Mouse (Mus musculus): ENCODE measurements around the gene Phf1. TPM values are rescaled to one million over a fixed set of nuclear protein-coding genes. Genes with fewer than 3 reads are reported as not detected.
A peak's percentile ranks its signal among the peaks of the same experiment; 100 is the strongest.
"Not testable (repeated sequence)": the region's sequence is repeated elsewhere in the genome, so short reads cannot be mapped to it uniquely, and the experiment has no call there.

The Phf1 gene
- total and polyA plus RNA-seq, 2 experiments from 2014 or later: 32.8 to 53.5 TPM

DNA sequence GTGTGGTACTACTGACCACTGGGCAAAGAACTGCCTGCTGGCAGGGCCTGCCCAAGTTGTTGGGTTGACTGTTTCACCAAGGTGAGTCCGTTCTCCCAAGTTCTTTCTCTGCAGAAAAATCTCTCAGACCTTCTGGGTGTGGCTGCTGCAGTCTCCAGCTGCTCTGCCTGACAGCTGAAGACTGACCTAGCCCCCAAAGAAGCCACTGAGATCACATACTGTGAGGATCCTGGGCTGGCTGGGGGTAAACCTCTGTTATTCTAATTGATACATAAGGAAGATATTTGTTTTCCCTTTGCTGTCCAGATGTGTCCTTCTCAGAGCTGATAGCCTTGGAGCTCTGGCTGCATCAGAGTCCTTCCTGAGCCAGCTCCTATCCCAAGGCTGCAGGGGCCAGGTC, 17.6 kb upstream of the Phf1 start:
- H3K9me3 ChIP-seq (ENCODE audit: low read length): no peaks in the 10 kb centered on the region
- no peaks in the 10 kb centered on the region for H3K27me3 ChIP-seq (ENCODE audit: insufficient read depth, low read length)
- H3K4me1 ChIP-seq (ENCODE audit: insufficient read depth, low read length): no peaks in the 10 kb centered on the region
- DNase-seq (ENCODE audit: low spot score) (no peak), ATAC-seq (ENCODE audit: low FRiP score) (no peak)
- 59% methylated on average over 1 of the region's 1 CpGs for WGBS
- H3K4me2 ChIP-seq (ENCODE audit: low read depth, low read length, poor library complexity, severe bottlenecking): no peak overlapping the region
- TF ChIP-seq CTCF (IDR thresholded peaks at IDR 0.05): no peak
- H3K36me3 ChIP-seq (ENCODE audit: insufficient read depth, low read length): no peaks in the 10 kb centered on the region
- H3K4me3 ChIP-seq (ENCODE audit: low read depth, low read length): no peak overlapping the region
- H3K27ac ChIP-seq (ENCODE audit: low read depth, low read length): no peak overlapping the region
- H3K9ac ChIP-seq (replicated peaks; ENCODE audit: low read length, poor library complexity, severe bottlenecking): no peak overlapping the region

DNA sequence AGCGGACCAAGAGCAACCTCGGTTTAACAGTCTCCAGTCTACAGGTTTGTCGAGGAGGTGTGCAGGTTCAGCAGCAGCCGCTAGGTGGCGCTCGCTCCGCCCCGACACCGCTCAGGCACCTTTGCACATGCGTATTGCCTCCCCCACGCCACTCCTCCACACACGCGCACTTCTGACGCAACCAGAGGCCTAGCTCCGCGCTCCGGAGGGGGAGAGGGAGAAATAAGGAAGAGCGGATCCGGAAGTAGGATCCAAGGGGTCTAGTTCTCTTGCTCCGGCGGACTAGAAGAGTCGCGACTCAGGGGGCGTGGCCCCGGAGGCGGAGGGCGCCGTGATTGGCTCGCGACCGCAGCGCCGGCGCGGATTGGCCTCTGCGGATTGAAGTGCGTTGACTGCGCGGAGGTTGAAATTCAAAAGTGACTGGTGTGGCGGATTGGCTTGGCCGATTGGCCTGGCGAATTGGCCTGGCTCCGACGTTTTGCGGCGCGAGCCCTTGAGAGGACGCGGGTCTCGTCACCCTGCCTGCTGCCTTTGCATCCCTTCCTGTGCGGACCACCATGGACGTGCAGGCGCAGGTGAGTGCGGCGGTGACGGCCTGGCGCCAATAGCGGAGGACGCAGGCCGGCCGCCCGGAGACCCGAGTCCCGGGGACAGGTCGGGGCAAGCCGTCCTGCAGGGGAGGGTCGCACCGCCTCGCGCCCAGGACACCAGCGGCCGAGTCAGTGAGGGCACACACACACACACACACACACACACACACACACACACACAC, 16.0 kb upstream of the Phf1 start, which contains the start of gene Kifc5b:
Kifc5b (plus strand) TSS at position 381 of the 772 bp plus-strand sequence.
- H3K9me3 ChIP-seq (ENCODE audit: low read length): no peaks in the 10 kb centered on the region
- under 1% methylated on average over 71 of the region's 72 CpGs for WGBS
- peak within 1 kb of the TSS; percentile 57 for H3K4me3 ChIP-seq (ENCODE audit: low read depth, low read length)
- no peaks in the 10 kb centered on the region for H3K4me1 ChIP-seq (ENCODE audit: insufficient read depth, low read length)
- peak; percentile 100 for TF ChIP-seq CTCF (IDR thresholded peaks at IDR 0.05)
- H3K4me2 ChIP-seq (ENCODE audit: low read depth, low read length, poor library complexity, severe bottlenecking): peak within 1 kb of the TSS; percentile 59
- H3K36me3 ChIP-seq (ENCODE audit: insufficient read depth, low read length): no peaks in the 10 kb centered on the region
- H3K27ac ChIP-seq (ENCODE audit: low read depth, low read length): no peak within 1 kb of the TSS
- no peaks in the 10 kb centered on the region for H3K27me3 ChIP-seq (ENCODE audit: insufficient read depth, low read length)
- no peak within 1 kb of the TSS for H3K9ac ChIP-seq (replicated peaks; ENCODE audit: low read length, poor library complexity, severe bottlenecking)
- DNase-seq (ENCODE audit: low spot score) (peak; percentile 99), ATAC-seq (ENCODE audit: low FRiP score) (peak; percentile 99)

DNA sequence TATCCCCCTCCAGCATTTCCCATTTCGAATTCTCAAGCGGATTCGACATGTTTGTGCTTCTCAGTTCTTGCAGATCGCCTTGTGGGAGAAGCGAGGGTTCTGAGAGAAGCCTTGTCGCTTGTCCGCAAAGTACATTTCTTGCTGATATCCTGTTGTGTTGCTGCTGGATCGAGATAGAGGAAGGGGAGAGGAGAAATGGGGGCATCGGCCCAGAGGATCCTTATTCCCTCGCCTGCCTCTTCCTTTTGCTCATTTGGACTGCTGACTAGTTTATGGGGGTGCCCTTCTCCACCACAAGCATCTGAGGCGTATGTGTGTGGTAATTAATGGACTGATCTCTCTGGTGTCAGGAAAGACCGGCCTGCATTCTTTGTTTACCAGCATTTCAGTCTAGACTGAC, 15.3 kb upstream of the Phf1 start:
- H3K4me1 ChIP-seq (ENCODE audit: insufficient read depth, low read length); DNase-seq (ENCODE audit: low spot score); H3K9ac ChIP-seq (replicated peaks; ENCODE audit: low read length, poor library complexity, severe bottlenecking); H3K9me3 ChIP-seq (ENCODE audit: low read length); H3K27ac ChIP-seq (ENCODE audit: low read depth, low read length); ATAC-seq (ENCODE audit: low FRiP score); H3K27me3 ChIP-seq (ENCODE audit: insufficient read depth, low read length); H3K36me3 ChIP-seq (ENCODE audit: insufficient read depth, low read length): not testable (repeated sequence)
- Histone ChIP-seq H3K4me3 (ENCODE audit: low read depth, low read length) (peak overlapping the region; percentile 57), H3K4me2 (ENCODE audit: low read depth, low read length, poor library complexity, severe bottlenecking) (peak overlapping the region; percentile 59)
- 0% methylated on average over 10 of the region's 12 CpGs for WGBS

DNA sequence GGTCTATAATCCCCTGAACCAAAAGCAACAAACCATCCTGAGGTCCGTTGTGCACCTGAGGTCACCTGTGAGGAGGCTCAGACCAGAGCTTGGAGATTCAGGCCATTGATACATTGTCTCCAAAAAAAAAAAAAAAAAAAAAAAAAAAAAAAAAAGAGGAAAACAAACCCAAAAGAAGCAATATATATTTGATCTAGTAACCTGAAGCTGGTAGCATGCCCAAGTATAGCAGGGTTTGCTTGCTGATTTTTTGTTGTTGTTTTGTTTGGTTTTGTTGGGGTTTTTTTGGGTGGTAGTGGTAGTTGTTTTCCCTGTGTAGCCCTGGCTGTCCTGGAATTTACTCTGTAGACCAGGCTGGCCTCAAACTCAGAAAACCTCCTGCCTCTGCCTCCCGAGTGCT, 14.5 kb upstream of the Phf1 start:
- no peak for ATAC-seq (ENCODE audit: low FRiP score)
- no peaks in the 10 kb centered on the region for H3K27me3 ChIP-seq (ENCODE audit: insufficient read depth, low read length)
- H3K27ac ChIP-seq (ENCODE audit: low read depth, low read length): no peak overlapping the region
- no peak overlapping the region for H3K9ac ChIP-seq (replicated peaks; ENCODE audit: low read length, poor library complexity, severe bottlenecking)
- no peak for TF ChIP-seq CTCF (IDR thresholded peaks at IDR 0.05)
- no peak overlapping the region for H3K4me2 ChIP-seq (ENCODE audit: low read depth, low read length, poor library complexity, severe bottlenecking)
- no peak for DNase-seq (ENCODE audit: low spot score)
- H3K9me3 ChIP-seq (ENCODE audit: low read length): no peaks in the 10 kb centered on the region
- H3K36me3 ChIP-seq (ENCODE audit: insufficient read depth, low read length): no peaks in the 10 kb centered on the region
- H3K4me1 ChIP-seq (ENCODE audit: insufficient read depth, low read length): no peaks in the 10 kb centered on the region
- WGBS: 65% methylated on average over 2 of the region's 2 CpGs
- H3K4me3 ChIP-seq (ENCODE audit: low read depth, low read length): no peak overlapping the region

DNA sequence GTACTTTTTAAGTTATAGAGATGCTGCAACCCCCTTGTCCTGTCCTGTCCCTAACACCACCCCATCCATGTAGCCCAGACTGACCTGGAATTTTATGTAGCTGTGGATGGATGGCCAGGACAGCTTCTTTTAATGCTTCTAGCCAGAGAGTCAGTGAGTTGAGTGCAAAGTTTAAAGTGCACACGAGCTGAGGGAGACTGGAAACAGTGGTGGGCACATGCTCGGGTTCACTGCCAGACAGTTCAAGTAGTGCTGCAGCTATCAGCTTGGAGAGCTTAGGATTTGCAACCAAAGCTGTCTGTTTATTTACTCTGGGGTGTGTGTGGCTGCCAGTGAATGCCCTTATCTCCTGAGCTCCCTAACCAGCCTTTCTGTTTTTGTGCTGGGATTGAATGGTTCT, 13.3 kb upstream of the Phf1 start:
- H3K4me3 ChIP-seq (ENCODE audit: low read depth, low read length); DNase-seq (ENCODE audit: low spot score); H3K4me2 ChIP-seq (ENCODE audit: low read depth, low read length, poor library complexity, severe bottlenecking); H3K9ac ChIP-seq (replicated peaks; ENCODE audit: low read length, poor library complexity, severe bottlenecking); H3K9me3 ChIP-seq (ENCODE audit: low read length); ATAC-seq (ENCODE audit: low FRiP score); H3K4me1 ChIP-seq (ENCODE audit: insufficient read depth, low read length); H3K36me3 ChIP-seq (ENCODE audit: insufficient read depth, low read length); H3K27me3 ChIP-seq (ENCODE audit: insufficient read depth, low read length); H3K27ac ChIP-seq (ENCODE audit: low read depth, low read length): not testable (repeated sequence)
- 84% methylated on average over 2 of the region's 2 CpGs for WGBS

DNA sequence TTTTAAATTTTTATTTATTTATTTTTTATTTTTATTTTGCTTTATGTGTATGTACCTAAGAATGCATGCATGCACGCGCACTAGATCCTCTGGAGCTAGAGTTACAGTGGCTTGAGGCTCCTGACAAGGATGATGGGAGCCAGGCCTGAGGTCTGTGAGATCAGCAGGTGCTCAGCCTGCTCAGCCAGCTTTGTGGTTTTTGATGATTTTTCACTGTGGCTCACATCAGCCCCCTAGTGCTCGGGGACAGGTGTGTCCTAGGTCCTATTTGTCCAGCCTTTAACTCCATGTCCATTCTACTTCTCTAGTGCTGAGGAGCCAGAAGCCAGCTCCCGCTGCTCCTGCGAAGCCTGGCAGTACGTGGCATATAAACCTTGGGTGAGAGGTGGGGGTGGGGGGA, 10.5 kb upstream of the Phf1 start:
- not testable (repeated sequence) for DNase-seq (ENCODE audit: low spot score); H3K4me3 ChIP-seq (ENCODE audit: low read depth, low read length); H3K9me3 ChIP-seq (ENCODE audit: low read length); H3K4me2 ChIP-seq (ENCODE audit: low read depth, low read length, poor library complexity, severe bottlenecking); H3K36me3 ChIP-seq (ENCODE audit: insufficient read depth, low read length); H3K9ac ChIP-seq (replicated peaks; ENCODE audit: low read length, poor library complexity, severe bottlenecking); H3K27ac ChIP-seq (ENCODE audit: low read depth, low read length); H3K27me3 ChIP-seq (ENCODE audit: insufficient read depth, low read length); ATAC-seq (ENCODE audit: low FRiP score); H3K4me1 ChIP-seq (ENCODE audit: insufficient read depth, low read length)
- WGBS: 94% methylated on average over 5 of the region's 6 CpGs

DNA sequence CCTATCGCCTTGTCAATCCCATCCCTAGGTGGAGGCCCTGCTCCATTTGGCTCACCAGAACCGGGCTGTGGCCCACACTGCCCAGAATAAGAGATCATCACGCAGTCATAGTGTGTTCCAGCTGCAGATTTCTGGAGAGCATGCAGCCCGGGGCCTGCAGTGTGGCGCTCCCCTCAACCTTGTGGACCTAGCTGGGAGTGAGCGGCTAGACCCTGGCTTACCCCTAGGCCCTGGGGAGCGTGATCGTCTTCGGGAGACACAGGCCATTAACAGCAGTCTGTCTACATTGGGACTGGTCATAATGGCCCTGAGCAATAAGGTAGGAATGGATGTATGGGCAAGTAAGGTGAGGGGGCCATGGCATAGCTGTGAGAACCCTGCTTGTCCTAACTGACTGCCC, 7.4 kb upstream of the Phf1 start:
- not testable (repeated sequence) for H3K4me2 ChIP-seq (ENCODE audit: low read depth, low read length, poor library complexity, severe bottlenecking); H3K36me3 ChIP-seq (ENCODE audit: insufficient read depth, low read length); H3K27me3 ChIP-seq (ENCODE audit: insufficient read depth, low read length); H3K9ac ChIP-seq (replicated peaks; ENCODE audit: low read length, poor library complexity, severe bottlenecking); DNase-seq (ENCODE audit: low spot score); H3K4me3 ChIP-seq (ENCODE audit: low read depth, low read length); H3K4me1 ChIP-seq (ENCODE audit: insufficient read depth, low read length); ATAC-seq (ENCODE audit: low FRiP score); H3K9me3 ChIP-seq (ENCODE audit: low read length); H3K27ac ChIP-seq (ENCODE audit: low read depth, low read length)
- 96% methylated on average over 9 of the region's 9 CpGs for WGBS
